Mouse (Mus musculus): ENCODE data around the gene Gm49340. TPM values are rescaled to one million over a fixed set of nuclear protein-coding genes. Genes with fewer than 3 reads are reported as not detected.

Gm49340 gene
- total and polyA plus RNA-seq, 3 experiments = not detected

GRCm38 (mm10) chr11:73399514-73399913 is 70.0 kb downstream of the Gm49340 start, which contains the start of gene Olfr1:
Gene Olfr1, minus strand, starts transcription at chr11:73399614.
- ATAC-seq (ENCODE audit: extremely low read depth, insufficient number of reproducible peaks, low FRiP score, poor library complexity, severe bottlenecking) = no peak
- Histone ChIP-seq H3K4me1 (ENCODE audit: insufficient read depth, low read depth, low read length) (no peaks in the 10 kb centered on the region), H3K27me3 (ENCODE audit: insufficient read depth, low read length) (no peaks in the 10 kb centered on the region), H3K9me3 (replicated peaks) (no peaks in the 10 kb centered on the region), H3K36me3 (replicated peaks) (no peaks in the 10 kb centered on the region), H3K4me3 (ENCODE audit: low read depth, low read length) (no peak within 1 kb of the TSS)
- TF ChIP-seq GATA2 (IDR thresholded peaks at IDR 0.05; ENCODE audit: borderline replicate concordance, low read depth, low read length) = no peak
- TF ChIP-seq TAL1 (conservative IDR thresholded peaks at IDR 0.05; ENCODE audit: low read depth, low read length) = no peak
- DNase-seq (ENCODE audit: low spot score) = no peak

Other genes starting within 250 kb of the Gm49340 start
- 0.19 and 0.23 TPM in 2 replicates for gene Itgae, start 239.2 kb upstream of the Gm49340 start, total RNA-seq (2014; fragmentation: Nextera tagmentation)
- 0.05 and 0.06 TPM in 2 replicates for gene Itgae, start 239.2 kb upstream of the Gm49340 start, total RNA-seq (2017)
- 0.03 and 0.04 TPM in 2 replicates for gene Itgae, start 239.2 kb upstream of the Gm49340 start, polyA plus RNA-seq (2012)
- gene Haspin, start 191.4 kb upstream of the Gm49340 start, total RNA-seq (2014; fragmentation: Nextera tagmentation) = 16.7 and 18.4 TPM in 2 replicates
- gene Haspin, start 191.4 kb upstream of the Gm49340 start, total RNA-seq (2017) = 16.9 and 17.5 TPM in 2 replicates
- gene Haspin, start 191.4 kb upstream of the Gm49340 start, polyA plus RNA-seq (2012) = 19.5 and 23.1 TPM in 2 replicates
- not detected in 2 replicates for gene P2rx5, start 169.3 kb upstream of the Gm49340 start, total RNA-seq (2014; fragmentation: Nextera tagmentation)
- 0.05 TPM in 1 of 2 replicates, not detected in the other for gene P2rx5, start 169.3 kb upstream of the Gm49340 start, total RNA-seq (2017)
- gene P2rx5, start 169.3 kb upstream of the Gm49340 start, polyA plus RNA-seq (2012) = not detected in 2 replicates
- 54.7 and 66.2 TPM in 2 replicates for gene Emc6, start 152.7 kb upstream of the Gm49340 start, total RNA-seq (2014; fragmentation: Nextera tagmentation)
- gene Emc6, start 152.7 kb upstream of the Gm49340 start, total RNA-seq (2017) = 43.7 and 52.7 TPM in 2 replicates
- gene Emc6, start 152.7 kb upstream of the Gm49340 start, polyA plus RNA-seq (2012) = 178 and 243 TPM in 2 replicates
- gene Tax1bp3, start 152.7 kb upstream of the Gm49340 start, total RNA-seq (2014; fragmentation: Nextera tagmentation) = 7.4 and 9.2 TPM in 2 replicates
- gene Tax1bp3, start 152.7 kb upstream of the Gm49340 start, total RNA-seq (2017) = 17.8 and 21.1 TPM in 2 replicates
- gene Tax1bp3, start 152.7 kb upstream of the Gm49340 start, polyA plus RNA-seq (2012) = 4.1 and 9.0 TPM in 2 replicates
- gene Ctns, start 130.7 kb upstream of the Gm49340 start, total RNA-seq (2014; fragmentation: Nextera tagmentation) = 19.8 and 23.3 TPM in 2 replicates
- gene Ctns, start 130.7 kb upstream of the Gm49340 start, total RNA-seq (2017) = 28.7 and 30.6 TPM in 2 replicates
- 1.9 and 3.6 TPM in 2 replicates for gene Ctns, start 130.7 kb upstream of the Gm49340 start, polyA plus RNA-seq (2012)
- 2.1 and 2.4 TPM in 2 replicates for gene Shpk, start 130.3 kb upstream of the Gm49340 start, total RNA-seq (2014; fragmentation: Nextera tagmentation)
- 2.8 and 3.2 TPM in 2 replicates for gene Shpk, start 130.3 kb upstream of the Gm49340 start, total RNA-seq (2017)
- 0.83 and 0.95 TPM in 2 replicates for gene Shpk, start 130.3 kb upstream of the Gm49340 start, polyA plus RNA-seq (2012)
- gene Trpv1, start 95.4 kb upstream of the Gm49340 start, total RNA-seq (2014; fragmentation: Nextera tagmentation) = not detected in 2 replicates
- gene Trpv1, start 95.4 kb upstream of the Gm49340 start, total RNA-seq (2017) = 0.12 TPM in 1 of 2 replicates, not detected in the other
- gene Trpv1, start 95.4 kb upstream of the Gm49340 start, polyA plus RNA-seq (2012) = not detected in 2 replicates
- not detected in 2 replicates for gene Trpv3, start 62.4 kb upstream of the Gm49340 start, total RNA-seq (2014; fragmentation: Nextera tagmentation)
- under 0.01 and 0.16 TPM in 2 replicates for gene Trpv3, start 62.4 kb upstream of the Gm49340 start, total RNA-seq (2017)
- not detected in 2 replicates for gene Trpv3, start 62.4 kb upstream of the Gm49340 start, polyA plus RNA-seq (2012)
- gene Aspa, start 145 bp upstream of the Gm49340 start, total RNA-seq (2014; fragmentation: Nextera tagmentation) = not detected in 2 replicates
- under 0.01 and 0.22 TPM in 2 replicates for gene Aspa, start 145 bp upstream of the Gm49340 start, total RNA-seq (2017)
- not detected in 2 replicates for gene Aspa, start 145 bp upstream of the Gm49340 start, polyA plus RNA-seq (2012)
- gene Spata22, start within 50 bp of the Gm49340 start, total RNA-seq (2014; fragmentation: Nextera tagmentation) = not detected in 2 replicates
- not detected in 2 replicates for gene Spata22, start within 50 bp of the Gm49340 start, total RNA-seq (2017)
- gene Spata22, start within 50 bp of the Gm49340 start, polyA plus RNA-seq (2012) = not detected in 2 replicates
- not detected in 2 replicates for gene Olfr20, start 21.0 kb downstream of the Gm49340 start, total RNA-seq (2014; fragmentation: Nextera tagmentation)
- 0.11 TPM in 1 of 2 replicates, not detected in the other for gene Olfr20, start 21.0 kb downstream of the Gm49340 start, total RNA-seq (2017)
- not detected in 2 replicates for gene Olfr20, start 21.0 kb downstream of the Gm49340 start, polyA plus RNA-seq (2012)
- gene Olfr376, start 41.5 kb downstream of the Gm49340 start, total RNA-seq (2014; fragmentation: Nextera tagmentation) = not detected in 2 replicates
- 0.27 TPM in 1 of 2 replicates, not detected in the other for gene Olfr376, start 41.5 kb downstream of the Gm49340 start, total RNA-seq (2017)
- gene Olfr376, start 41.5 kb downstream of the Gm49340 start, polyA plus RNA-seq (2012) = not detected in 2 replicates
- not detected in 2 replicates for gene Olfr1, start 69.9 kb downstream of the Gm49340 start, total RNA-seq (2014; fragmentation: Nextera tagmentation)
- gene Olfr1, start 69.9 kb downstream of the Gm49340 start, total RNA-seq (2017) = 0.06 and 0.16 TPM in 2 replicates
- not detected in 2 replicates for gene Olfr1, start 69.9 kb downstream of the Gm49340 start, polyA plus RNA-seq (2012)
- not detected in 2 replicates for gene Olfr378, start 98.7 kb downstream of the Gm49340 start, total RNA-seq (2014; fragmentation: Nextera tagmentation)
- 0.23 TPM in 1 of 2 replicates, not detected in the other for gene Olfr378, start 98.7 kb downstream of the Gm49340 start, total RNA-seq (2017)
- not detected in 2 replicates for gene Olfr378, start 98.7 kb downstream of the Gm49340 start, polyA plus RNA-seq (2012)
- gene Olfr380, start 127.8 kb downstream of the Gm49340 start, total RNA-seq (2014; fragmentation: Nextera tagmentation) = not detected in 2 replicates
- not detected in 2 replicates for gene Olfr380, start 127.8 kb downstream of the Gm49340 start, total RNA-seq (2017)
- gene Olfr380, start 127.8 kb downstream of the Gm49340 start, polyA plus RNA-seq (2012) = not detected in 2 replicates
- gene Olfr381, start 161.9 kb downstream of the Gm49340 start, total RNA-seq (2014; fragmentation: Nextera tagmentation) = not detected in 2 replicates
- 0.06 and 0.11 TPM in 2 replicates for gene Olfr381, start 161.9 kb downstream of the Gm49340 start, total RNA-seq (2017)
- gene Olfr381, start 161.9 kb downstream of the Gm49340 start, polyA plus RNA-seq (2012) = not detected in 2 replicates
- not detected in 2 replicates for gene Olfr382, start 187.5 kb downstream of the Gm49340 start, total RNA-seq (2014; fragmentation: Nextera tagmentation)
- not detected in 2 replicates for gene Olfr382, start 187.5 kb downstream of the Gm49340 start, total RNA-seq (2017)
- not detected in 2 replicates for gene Olfr382, start 187.5 kb downstream of the Gm49340 start, polyA plus RNA-seq (2012)